Mouse (Mus musculus) liver, embryonic 16.5 days (tissue): ENCODE measurements around the gene Cmklr1. TPM values are rescaled to one million over a fixed set of nuclear protein-coding genes. Genes with fewer than 3 reads are reported as not detected.

Experiments
- ATAC-seq: fragments of 200-750 bp; cut with Nextera tagmentation; 2 replicates; pipeline ENCODE4 v1.8.0; 2017; ENCODE audit warnings: low read depth, mild to moderate bottlenecking, moderate number of reproducible peaks, moderate library complexity
- H3K27ac ChIP-seq: fragments of 300-500 bp; sonication (generic); 2 replicates; pipeline ENCODE4 v1.5.1; 2014; ENCODE audit warnings: mild to moderate bottlenecking, low read length
- H3K27me3 ChIP-seq: fragments of 300-500 bp; sonication (generic); 2 replicates; pipeline ENCODE4 v1.6.1; 2014; ENCODE audit warnings: low read depth, low read length, mixed read lengths; ENCODE audit not compliant: control insufficient read depth, insufficient read depth
- H3K36me3 ChIP-seq: fragments of 300-500 bp; sonication (generic); 2 replicates; pipeline ENCODE4 v1.6.1; 2014; ENCODE audit warnings: mild to moderate bottlenecking; ENCODE audit not compliant: control insufficient read depth, insufficient read depth
- H3K4me1 ChIP-seq: fragments of 300-500 bp; sonication (generic); 2 replicates; pipeline ENCODE4 v1.6.1; 2014; ENCODE audit warnings: low read depth, low read length, mixed read lengths; ENCODE audit not compliant: control insufficient read depth
- H3K4me2 ChIP-seq: fragments of 300-500 bp; sonication (generic); 2 replicates; pipeline ENCODE4 v1.6.1; 2014; ENCODE audit warnings: low read depth, low read length, mixed read lengths
- H3K4me3 ChIP-seq: fragments of 300-500 bp; sonication (generic); 2 replicates; pipeline ENCODE4 v1.5.1; 2014; ENCODE audit warnings: low read depth, mild to moderate bottlenecking, low read length
- H3K9ac ChIP-seq: fragments of 300-500 bp; sonication (generic); 2 replicates; pipeline ENCODE4 v1.6.1; 2014; ENCODE audit warnings: low read depth, low read length
- H3K9me3 ChIP-seq: fragments of 300-500 bp; sonication (generic); replicated peaks from 2 replicates; pipeline ENCODE4 v1.6.1; 2016; ENCODE audit warnings: low read length; ENCODE audit not compliant: control insufficient read depth
- WGBS: fragments of 180-500 bp; shearing (Covaris S2); extraction: QIAGEN DNeasy Blood & Tissue Kit; methylation state at CpG from one replicate; pipeline ENCODE4 v1.1.7; 2014; ENCODE audit not compliant: insufficient replicate concordance; 5-methylcytosine and 5-hydroxymethylcytosine counted together
- polyA plus RNA-seq: library from polyadenylated mRNA; unstranded; fragments of >200 nt; fragmentation: Nextera tagmentation; extraction: Ambion mirVana; gene quantifications from 2 replicates; pipeline ENCODE4 v1.2.1, GENCODE M21; 2015

Cmklr1 gene
- polyA plus RNA-seq, 1 experiment from 2014 or later: 2.5 TPM

GRCm38 (mm10) chr5:113682472-113682871 is 32.2 kb upstream of the Cmklr1 start:
- no peak for ATAC-seq
- Histone ChIP-seq H3K9me3 (no peaks in the 10 kb centered on the region), H3K27ac (no peak overlapping the region), H3K4me3 (no peak overlapping the region), H3K4me1 (no peaks in the 10 kb centered on the region), H3K27me3 (no peaks in the 10 kb centered on the region), H3K36me3 (no peaks in the 10 kb centered on the region), H3K4me2 (no peak overlapping the region), H3K9ac (no peak overlapping the region)
- 61% methylated on average over 3 of the region's 3 CpGs for WGBS

- no peaks in the 10 kb centered on the region for H3K4me1 ChIP-seq
- H3K4me2 ChIP-seq: no peak overlapping the region
- H3K36me3 ChIP-seq: no peaks in the 10 kb centered on the region
- H3K27ac ChIP-seq: no peak overlapping the region
- no peak overlapping the region for H3K4me3 ChIP-seq
- H3K9me3 ChIP-seq: no peaks in the 10 kb centered on the region
- no peak overlapping the region for H3K9ac ChIP-seq
- ATAC-seq: no peak
- H3K27me3 ChIP-seq: no peaks in the 10 kb centered on the region
- 71% methylated on average over 14 of the region's 14 CpGs for WGBS
These were observed 31.0 kb upstream of the Cmklr1 start for GRCm38 (mm10) chr5:113681219-113681618.

GRCm38 (mm10) chr5:113679509-113679908 is 29.3 kb upstream of the Cmklr1 start:
- Histone ChIP-seq H3K4me2 (no peak overlapping the region), H3K36me3 (no peaks in the 10 kb centered on the region), H3K9ac (no peak overlapping the region), H3K4me1 (no peaks in the 10 kb centered on the region), H3K9me3 (no peaks in the 10 kb centered on the region), H3K27ac (no peak overlapping the region), H3K4me3 (no peak overlapping the region), H3K27me3 (no peaks in the 10 kb centered on the region)
- WGBS: 60% methylated on average over 4 of the region's 4 CpGs
- no peak for ATAC-seq

GRCm38 (mm10) chr5:113678743-113679452 is 28.7 kb upstream of the Cmklr1 start:
- no peaks in the 10 kb centered on the region for H3K9me3 ChIP-seq
- H3K4me3 ChIP-seq: no peak overlapping the region
- no peak overlapping the region for H3K27ac ChIP-seq
- H3K4me1 ChIP-seq: no peaks in the 10 kb centered on the region
- H3K4me2 ChIP-seq: no peak overlapping the region
- H3K27me3 ChIP-seq: no peaks in the 10 kb centered on the region
- no peak for ATAC-seq
- WGBS: 67% methylated on average over 10 of the region's 10 CpGs
- H3K9ac ChIP-seq: no peak overlapping the region
- no peaks in the 10 kb centered on the region for H3K36me3 ChIP-seq

GRCm38 (mm10) chr5:113677541-113677940 is 27.3 kb upstream of the Cmklr1 start:
- Histone ChIP-seq H3K27me3 (no peaks in the 10 kb centered on the region), H3K4me2 (no peak overlapping the region), H3K9ac (no peak overlapping the region), H3K36me3 (no peaks in the 10 kb centered on the region), H3K9me3 (no peaks in the 10 kb centered on the region), H3K27ac (no peak overlapping the region), H3K4me3 (no peak overlapping the region), H3K4me1 (no peaks in the 10 kb centered on the region)
- ATAC-seq: no peak
- 70% methylated on average over 6 of the region's 7 CpGs for WGBS

GRCm38 (mm10) chr5:113674851-113675250 is 24.6 kb upstream of the Cmklr1 start:
- Histone ChIP-seq H3K36me3 (no peaks in the 10 kb centered on the region), H3K4me3 (no peak overlapping the region), H3K27me3 (no peaks in the 10 kb centered on the region), H3K4me1 (no peaks in the 10 kb centered on the region), H3K9me3 (no peaks in the 10 kb centered on the region), H3K27ac (no peak overlapping the region), H3K4me2 (no peak overlapping the region), H3K9ac (no peak overlapping the region)
- 48% methylated on average over 7 of the region's 7 CpGs for WGBS
- no peak for ATAC-seq

- WGBS: 17% methylated on average over 7 of the region's 7 CpGs
- no peaks in the 10 kb centered on the region for H3K36me3 ChIP-seq
- no peak overlapping the region for H3K4me2 ChIP-seq
- H3K4me3 ChIP-seq: no peak overlapping the region
- H3K27me3 ChIP-seq: no peaks in the 10 kb centered on the region
- no peak overlapping the region for H3K27ac ChIP-seq
- H3K9ac ChIP-seq: no peak overlapping the region
- H3K9me3 ChIP-seq: no peaks in the 10 kb centered on the region
- no peaks in the 10 kb centered on the region for H3K4me1 ChIP-seq
- ATAC-seq: no peak
These were observed 22.2 kb upstream of the Cmklr1 start for GRCm38 (mm10) chr5:113672456-113672855.

- no peaks in the 10 kb centered on the region for H3K9me3 ChIP-seq
- H3K27ac ChIP-seq: no peak overlapping the region
- H3K36me3 ChIP-seq: no peaks in the 10 kb centered on the region
- no peak for ATAC-seq
- H3K27me3 ChIP-seq: no peaks in the 10 kb centered on the region
- no peak overlapping the region for H3K4me3 ChIP-seq
- H3K9ac ChIP-seq: no peak overlapping the region
- H3K4me2 ChIP-seq: no peak overlapping the region
- H3K4me1 ChIP-seq: no peaks in the 10 kb centered on the region
- 13% methylated on average over 6 of the region's 6 CpGs for WGBS
These were observed 20.4 kb upstream of the Cmklr1 start for GRCm38 (mm10) chr5:113670597-113670996.

- Histone ChIP-seq H3K27me3 (no peaks in the 10 kb centered on the region), H3K9ac (no peak overlapping the region), H3K4me3 (no peak overlapping the region), H3K4me2 (no peak overlapping the region), H3K9me3 (no peaks in the 10 kb centered on the region), H3K27ac (no peak overlapping the region), H3K36me3 (no peaks in the 10 kb centered on the region), H3K4me1 (no peaks in the 10 kb centered on the region)
- no peak for ATAC-seq
- 34% methylated on average over 3 of the region's 3 CpGs for WGBS
These were observed 19.9 kb upstream of the Cmklr1 start for GRCm38 (mm10) chr5:113670110-113670509.
